Mouse (Mus musculus) C2C12 (cell line): ENCODE measurements at regions not wholly inside any gene's neighbourhood (a gene's known extent, or its start where the extent isn't known, plus 50 kb on each side); places are given as distances from the start of the nearest gene placed in this dataset.

Experiments used
- CEBPB ChIP-seq: IDR thresholded peaks from one replicate; pipeline ENCODE4 v1.6.1; 2011; ENCODE audit warnings: low read depth, mild to moderate bottlenecking, control low read depth, moderate library complexity
- CTCF ChIP-seq: IDR thresholded peaks from one replicate; pipeline ENCODE4 v1.5.1; 2011; ENCODE audit not compliant: control insufficient read depth, insufficient read depth, insufficient read length
- MAX ChIP-seq: IDR thresholded peaks from one replicate; pipeline ENCODE4 v1.6.1; 2011; ENCODE audit warnings: mild to moderate bottlenecking, control low read depth
- MYOG ChIP-seq: IDR thresholded peaks from one replicate; pipeline ENCODE4 v1.6.1; 2011; ENCODE audit not compliant: control insufficient read depth, insufficient read length; ENCODE audit errors: extremely low read depth

- TF ChIP-seq CTCF (no peak), CEBPB (no peak), MAX (no peak), MYOG (no peak)
Observed at GRCm38 (mm10) chr2:173981036-173981435, 95.1 kb upstream of the Stx16 start.
